Mouse (Mus musculus) neural tube, embryonic 12.5 days (tissue): ENCODE results near the gene Bmp2. TPM values are rescaled to one million over a fixed set of nuclear protein-coding genes. Genes with fewer than 3 reads are reported as not detected.

Experiments used
- ATAC-seq: fragments of 200-750 bp; cut with Nextera tagmentation; 2 replicates; pipeline ENCODE4 v1.8.0; 2017; ENCODE audit warnings: low read depth, mild to moderate bottlenecking, moderate TSS enrichment, moderate library complexity; ENCODE audit not compliant: low FRiP score
- H3K27ac ChIP-seq: fragments of 300-500 bp; sonication (generic); 2 replicates; pipeline ENCODE4 v1.5.1; 2016
- H3K27me3 ChIP-seq: fragments of 300-500 bp; sonication (generic); replicated peaks from 2 replicates; pipeline ENCODE4 v1.6.1; 2016; ENCODE audit warnings: mild to moderate bottlenecking
- H3K36me3 ChIP-seq: fragments of 300-500 bp; sonication (generic); 2 replicates; pipeline ENCODE4 v1.6.1; 2016; ENCODE audit warnings: mild to moderate bottlenecking
- H3K4me1 ChIP-seq: fragments of 300-500 bp; sonication (generic); 2 replicates; pipeline ENCODE4 v1.6.1; 2016
- H3K4me2 ChIP-seq: fragments of 300-500 bp; sonication (generic); replicated peaks from 2 replicates; pipeline ENCODE4 v1.6.1; 2016; ENCODE audit warnings: mild to moderate bottlenecking
- H3K4me3 ChIP-seq: fragments of 300-500 bp; sonication (generic); 2 replicates; pipeline ENCODE4 v1.5.1; 2016
- H3K9ac ChIP-seq: fragments of 300-500 bp; sonication (generic); 2 replicates; pipeline ENCODE4 v1.6.1; 2016; ENCODE audit warnings: mild to moderate bottlenecking
- H3K9me3 ChIP-seq: fragments of 300-500 bp; sonication (generic); 2 replicates; pipeline ENCODE4 v1.6.1; 2016; ENCODE audit warnings: mild to moderate bottlenecking
- WGBS: fragments of 180-500 bp; shearing (Covaris S2); methylation state at CpG from one replicate; pipeline ENCODE4 v1.1.7; 2016; 5-methylcytosine and 5-hydroxymethylcytosine counted together
- polyA plus RNA-seq: library from polyadenylated mRNA; unstranded; fragments of >200 nt; fragmentation: Nextera tagmentation; extraction: Ambion mirVana; gene quantifications from 2 replicates; pipeline ENCODE4 v1.2.1, GENCODE M21; 2016

Bmp2 gene
- 3.3 and 3.8 TPM in 2 replicates for polyA plus RNA-seq

- Histone ChIP-seq H3K4me1 (peaks cover 26% of the 10 kb centered on the region), H3K4me3 (peak within 1 kb of the TSS; percentile 58), H3K9ac (peak within 1 kb of the TSS; percentile 58), H3K4me2 (peak within 1 kb of the TSS; percentile 91), H3K36me3 (no peaks in the 10 kb centered on the region), H3K27me3 (peaks cover 59% of the 10 kb centered on the region), H3K27ac (no peak within 1 kb of the TSS), H3K9me3 (no peaks in the 10 kb centered on the region)
- WGBS = under 1% methylated on average over 110 of the region's 110 CpGs
- ATAC-seq = peak; percentile 64
These were observed at the start of gene Bmp2 for GRCm38 (mm10) chr2:133552031-133552841. Gene Bmp2 (plus strand): TSS chr2:133552159.

GRCm38 (mm10) chr2:133505678-133506077 lies 46.3 kb upstream of the Bmp2 start:
- Histone ChIP-seq H3K9me3 (no peaks in the 10 kb centered on the region), H3K36me3 (no peaks in the 10 kb centered on the region), H3K9ac (no peak overlapping the region), H3K4me2 (no peak overlapping the region), H3K27ac (no peak overlapping the region), H3K4me3 (no peak overlapping the region), H3K27me3 (no peaks in the 10 kb centered on the region), H3K4me1 (no peaks in the 10 kb centered on the region)
- no peak for ATAC-seq
- 55% methylated on average over 2 of the region's 2 CpGs for WGBS

GRCm38 (mm10) chr2:133507045-133507444 lies 44.9 kb upstream of the Bmp2 start:
- Histone ChIP-seq H3K9ac (no peak overlapping the region), H3K9me3 (no peaks in the 10 kb centered on the region), H3K36me3 (no peaks in the 10 kb centered on the region), H3K27ac (no peak overlapping the region), H3K4me2 (no peak overlapping the region), H3K4me1 (no peaks in the 10 kb centered on the region), H3K27me3 (no peaks in the 10 kb centered on the region), H3K4me3 (no peak overlapping the region)
- 91% methylated on average over 4 of the region's 4 CpGs for WGBS
- no peak for ATAC-seq

GRCm38 (mm10) chr2:133509141-133509540 lies 42.8 kb upstream of the Bmp2 start:
- ATAC-seq = no peak
- Histone ChIP-seq H3K4me3 (no peak overlapping the region), H3K4me2 (peak overlapping the region; percentile 31), H3K27ac (no peak overlapping the region), H3K9ac (no peak overlapping the region), H3K9me3 (no peaks in the 10 kb centered on the region), H3K4me1 (no peaks in the 10 kb centered on the region), H3K36me3 (no peaks in the 10 kb centered on the region), H3K27me3 (no peaks in the 10 kb centered on the region)
- 68% methylated on average over 16 of the region's 16 CpGs for WGBS

GRCm38 (mm10) chr2:133511011-133511779 lies 40.8 kb upstream of the Bmp2 start:
- WGBS = 83% methylated on average over 9 of the region's 9 CpGs
- Histone ChIP-seq H3K9ac (no peak overlapping the region), H3K4me1 (no peaks in the 10 kb centered on the region), H3K4me2 (no peak overlapping the region), H3K27me3 (no peaks in the 10 kb centered on the region), H3K27ac (no peak overlapping the region), H3K9me3 (no peaks in the 10 kb centered on the region), H3K4me3 (no peak overlapping the region), H3K36me3 (no peaks in the 10 kb centered on the region)
- ATAC-seq = no peak

- no peak overlapping the region for H3K4me2 ChIP-seq
- H3K4me1 ChIP-seq = no peaks in the 10 kb centered on the region
- no peaks in the 10 kb centered on the region for H3K27me3 ChIP-seq
- no peak overlapping the region for H3K4me3 ChIP-seq
- no peak for ATAC-seq
- H3K27ac ChIP-seq = no peak overlapping the region
- no peaks in the 10 kb centered on the region for H3K9me3 ChIP-seq
- no peaks in the 10 kb centered on the region for H3K36me3 ChIP-seq
- H3K9ac ChIP-seq = no peak overlapping the region
- 95% methylated on average over 4 of the region's 4 CpGs for WGBS
These were observed 35.5 kb upstream of the Bmp2 start for GRCm38 (mm10) chr2:133516331-133517046.

- 90% methylated on average over 2 of the region's 2 CpGs for WGBS
These were observed 34.1 kb upstream of the Bmp2 start for GRCm38 (mm10) chr2:133517867-133518266.

GRCm38 (mm10) chr2:133521193-133521592 lies 30.8 kb upstream of the Bmp2 start:
- Histone ChIP-seq H3K4me2 (no peak overlapping the region), H3K9me3 (no peaks in the 10 kb centered on the region), H3K9ac (no peak overlapping the region), H3K27me3 (no peaks in the 10 kb centered on the region), H3K36me3 (no peaks in the 10 kb centered on the region), H3K4me1 (no peaks in the 10 kb centered on the region), H3K4me3 (no peak overlapping the region), H3K27ac (no peak overlapping the region)
- no peak for ATAC-seq
- WGBS = 63% methylated on average over 5 of the region's 5 CpGs

More at GRCm38 (mm10) chr2:133517867-133518266, 34.1 kb upstream of the Bmp2 start:
- Histone ChIP-seq H3K9me3 (no peaks in the 10 kb centered on the region), H3K27ac (no peak overlapping the region), H3K27me3 (no peaks in the 10 kb centered on the region), H3K4me3 (no peak overlapping the region), H3K4me2 (no peak overlapping the region), H3K4me1 (no peaks in the 10 kb centered on the region), H3K36me3 (no peaks in the 10 kb centered on the region), H3K9ac (no peak overlapping the region)
- no peak for ATAC-seq

GRCm38 (mm10) chr2:133522121-133522520 lies 29.8 kb upstream of the Bmp2 start:
- no peak overlapping the region for H3K4me3 ChIP-seq
- 95% methylated on average over 2 of the region's 2 CpGs for WGBS
- no peaks in the 10 kb centered on the region for H3K9me3 ChIP-seq
- ATAC-seq = no peak
- no peaks in the 10 kb centered on the region for H3K27me3 ChIP-seq
- H3K4me2 ChIP-seq = no peak overlapping the region
- H3K36me3 ChIP-seq = no peaks in the 10 kb centered on the region
- H3K27ac ChIP-seq = no peak overlapping the region
- no peak overlapping the region for H3K9ac ChIP-seq
- H3K4me1 ChIP-seq = no peaks in the 10 kb centered on the region

GRCm38 (mm10) chr2:133525621-133526181 lies 26.3 kb upstream of the Bmp2 start:
- Histone ChIP-seq H3K9ac (no peak overlapping the region), H3K4me1 (no peaks in the 10 kb centered on the region), H3K4me2 (no peak overlapping the region), H3K27ac (no peak overlapping the region), H3K36me3 (no peaks in the 10 kb centered on the region), H3K9me3 (no peaks in the 10 kb centered on the region), H3K27me3 (no peaks in the 10 kb centered on the region), H3K4me3 (no peak overlapping the region)
- WGBS = 67% methylated on average over 4 of the region's 4 CpGs
- no peak for ATAC-seq

- H3K27me3 ChIP-seq = no peaks in the 10 kb centered on the region
- no peak overlapping the region for H3K27ac ChIP-seq
- no peak overlapping the region for H3K4me3 ChIP-seq
- 96% methylated on average over 9 of the region's 9 CpGs for WGBS
- H3K4me2 ChIP-seq = no peak overlapping the region
- H3K9me3 ChIP-seq = no peaks in the 10 kb centered on the region
- no peak for ATAC-seq
- no peaks in the 10 kb centered on the region for H3K4me1 ChIP-seq
- no peak overlapping the region for H3K9ac ChIP-seq
- no peaks in the 10 kb centered on the region for H3K36me3 ChIP-seq
These were observed 22.6 kb upstream of the Bmp2 start for GRCm38 (mm10) chr2:133529396-133529795.

- ATAC-seq = no peak
- Histone ChIP-seq H3K36me3 (no peaks in the 10 kb centered on the region), H3K4me1 (no peaks in the 10 kb centered on the region), H3K4me2 (no peak overlapping the region), H3K27ac (no peak overlapping the region), H3K9ac (no peak overlapping the region), H3K9me3 (no peaks in the 10 kb centered on the region), H3K4me3 (no peak overlapping the region), H3K27me3 (no peaks in the 10 kb centered on the region)
- WGBS = 79% methylated on average over 3 of the region's 3 CpGs
These were observed 18.9 kb upstream of the Bmp2 start for GRCm38 (mm10) chr2:133533073-133533472.
